Mouse (Mus musculus) cerebellum, adult 11 months (tissue): ENCODE data around the gene Ddx60.

Experiments
- DNase-seq: peaks from one replicate; pipeline ENCODE4 v3.0.0; 2022

Ddx60 gene

DNA sequence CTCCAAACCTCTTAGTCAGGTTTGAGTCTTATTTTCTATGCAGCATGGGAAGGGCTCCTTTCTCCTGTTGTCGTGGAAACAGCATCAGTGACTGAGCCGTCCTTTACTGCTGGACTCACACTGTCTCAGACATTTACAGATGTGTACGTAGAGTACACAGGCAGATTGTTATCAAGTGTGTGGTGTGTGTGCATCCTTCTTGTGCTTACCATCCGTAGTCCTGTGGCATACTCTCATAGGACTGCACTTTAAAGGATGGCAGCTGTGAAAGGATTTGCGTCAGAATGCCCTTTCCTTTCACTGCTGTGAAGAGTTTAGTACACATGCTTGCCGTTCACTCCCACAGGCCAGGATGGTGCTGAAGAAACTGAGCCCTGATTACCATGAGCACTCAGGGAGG, 61.6 kb downstream of the Ddx60 start:
- no peak for DNase-seq

DNA sequence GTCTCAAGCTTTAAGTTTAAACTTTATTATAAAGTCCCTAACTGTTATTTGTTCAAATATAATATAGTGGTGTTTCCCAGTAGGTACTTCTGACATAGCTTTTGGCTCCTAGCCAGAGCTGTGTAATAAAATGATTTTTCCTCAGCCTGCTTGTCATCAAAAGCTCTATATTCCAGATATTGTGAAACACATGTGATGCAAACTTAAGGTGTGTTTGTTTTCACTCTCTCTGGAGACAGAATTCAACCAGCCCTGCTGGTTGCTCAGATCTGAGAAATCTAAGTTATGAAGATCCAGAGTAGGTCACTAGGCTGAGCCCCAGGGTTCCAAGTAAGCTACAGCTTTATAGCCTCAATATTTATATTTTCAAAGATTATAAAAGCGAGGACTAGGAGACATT, 64.9 kb downstream of the Ddx60 start:
- no peak for DNase-seq

DNA sequence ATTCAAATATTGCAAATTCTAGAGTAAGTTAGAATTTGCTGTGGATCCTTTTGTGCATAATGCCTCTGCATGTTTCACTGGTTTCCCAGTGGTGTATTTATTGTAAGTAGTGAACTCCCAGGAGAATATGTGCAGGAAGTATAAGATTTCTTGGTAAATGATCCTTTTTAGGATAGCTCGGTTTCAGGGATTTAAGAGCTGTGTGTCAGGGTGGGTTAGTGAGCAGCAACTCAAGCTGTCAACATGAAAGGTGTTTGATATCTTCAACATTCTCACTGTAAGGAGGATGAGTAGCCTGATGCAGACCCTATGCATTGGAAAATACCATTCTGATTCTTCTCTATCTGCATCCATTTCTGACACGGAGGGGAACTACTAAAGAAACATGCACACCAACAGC, 69.2 kb downstream of the Ddx60 start:
- DNase-seq, result no peak

- DNase-seq, result no peak
Measured at GRCm38 (mm10) chr8:62014166-62014565, 86.3 kb downstream of the Ddx60 start.

DNA sequence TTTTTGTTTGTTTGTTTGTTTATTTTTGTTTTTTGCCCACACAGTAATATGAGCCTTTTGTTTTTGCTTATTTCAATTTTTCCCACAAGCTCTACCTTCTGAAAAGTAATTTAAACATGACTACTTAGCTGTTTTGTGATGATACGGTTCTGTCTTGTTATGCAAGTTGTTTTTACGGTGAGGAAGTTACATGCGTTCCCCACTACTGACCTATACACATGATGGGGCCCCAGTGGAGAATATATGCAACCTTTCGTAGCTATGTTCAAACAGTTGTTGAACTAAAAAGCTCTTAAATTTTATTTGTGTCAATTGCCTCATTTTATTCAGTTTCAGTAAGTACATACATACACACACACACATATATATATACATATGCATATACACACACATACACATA, 86.7 kb downstream of the Ddx60 start:
- DNase-seq, result no peak

- no peak for DNase-seq
Measured at GRCm38 (mm10) chr8:62034351-62034750, 106.5 kb downstream of the Ddx60 start.

GRCm38 (mm10) chr8:62046809-62047208, 118.9 kb downstream of the Ddx60 start:
- DNase-seq, result no peak

GRCm38 (mm10) chr8:62060357-62060756, 132.5 kb downstream of the Ddx60 start:
- no peak for DNase-seq

DNA sequence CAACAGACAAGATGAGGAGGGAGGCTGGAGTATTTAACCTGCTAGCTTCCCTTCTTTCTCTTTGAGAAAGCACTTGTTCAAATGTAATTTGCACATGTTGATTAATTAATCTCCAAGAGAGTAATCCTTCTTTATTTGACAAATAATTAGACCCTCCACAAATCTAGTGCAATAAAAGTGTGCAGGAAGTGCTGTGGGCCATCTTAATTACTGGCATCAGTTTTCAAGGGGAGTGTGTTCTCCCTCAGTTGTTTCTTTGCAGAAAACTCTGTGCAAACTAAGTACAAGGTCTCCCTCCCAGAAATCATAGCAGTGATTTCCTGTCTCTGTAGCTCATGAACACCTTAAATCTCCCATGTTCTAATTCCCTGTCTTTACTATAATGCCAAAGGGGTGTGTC, 140.4 kb downstream of the Ddx60 start:
- DNase-seq, result no peak

- DNase-seq, result no peak
Measured at GRCm38 (mm10) chr8:62080195-62080802, 152.4 kb downstream of the Ddx60 start.

- DNase-seq, result no peak
Measured at GRCm38 (mm10) chr8:62081804-62082203, 153.9 kb downstream of the Ddx60 start.
